Mouse (Mus musculus) adrenal gland, adult 18-20 months (tissue): ENCODE results near the gene Bnc1. TPM values are rescaled to one million over a fixed set of nuclear protein-coding genes. Genes with fewer than 3 reads are reported as not detected.

Source experiments
- total RNA-seq, 2 experiments: library from RNA; stranded (reverse); gene quantifications; 1 replicate in 1 of 2; 2 replicates in 1 of 2; pipeline ENCODE4 v1.2.3; 2021

Bnc1 gene
- total RNA-seq, 2 experiments from 2014 or later, result 0.60 to 1.5 TPM

Other genes with a start within 250 kb of the Bnc1 start
- gene Ramac, start 229.4 kb downstream of the Bnc1 start, total RNA-seq, result 10 to 100 TPM; 34.7 to 44.7 TPM
- gene 3110040N11Rik, start 202.8 kb downstream of the Bnc1 start, total RNA-seq, result 10 to 100 TPM; 30.4 to 43.2 TPM
- gene Btbd1, start 162.9 kb downstream of the Bnc1 start, total RNA-seq, result 100 to 1,000 TPM; 118 to 124 TPM
- not detected for gene Gm10160, start 136.5 kb downstream of the Bnc1 start, total RNA-seq
- gene Tm6sf1, start 133.3 kb downstream of the Bnc1 start, total RNA-seq, result 10 to 100 TPM; 17.2 to 23.0 TPM
- 1 to 10 TPM; 6.9 to 9.4 TPM for gene Hdgfl3, start 57.8 kb downstream of the Bnc1 start, total RNA-seq
- gene Sh3gl3, start 181.5 kb upstream of the Bnc1 start, total RNA-seq, result 1 to 10 TPM; 6.2 to 6.5 TPM